Mouse (Mus musculus): Measurements from ENCODE around the gene Usp7. TPM values are rescaled to one million over a fixed set of nuclear protein-coding genes. Genes with fewer than 3 reads are reported as not detected.

Gene Usp7
- total RNA-seq, 2 experiments from 2014 or later = 109 to 126 TPM

GRCm38 (mm10) chr16:8725807-8726206 lies 66.3 kb downstream of the Usp7 start:
- DNase-seq (ENCODE audit: low spot score in 2 of 2) = no peak

GRCm38 (mm10) chr16:8724031-8724430 lies 68.1 kb downstream of the Usp7 start:
- no peak for DNase-seq (ENCODE audit: low spot score in 2 of 2)

GRCm38 (mm10) chr16:8720447-8720846 lies 71.7 kb downstream of the Usp7 start:
- no peak for DNase-seq (ENCODE audit: low spot score in 2 of 2)

GRCm38 (mm10) chr16:8717744-8718143 lies 74.4 kb downstream of the Usp7 start:
- no peak for DNase-seq (ENCODE audit: low spot score in 2 of 2)

GRCm38 (mm10) chr16:8716300-8716699 lies 75.8 kb downstream of the Usp7 start:
- no peak for DNase-seq (ENCODE audit: low spot score in 2 of 2)

GRCm38 (mm10) chr16:8715513-8716080 lies 76.5 kb downstream of the Usp7 start:
- DNase-seq (ENCODE audit: low spot score in 2 of 2) = no peak

GRCm38 (mm10) chr16:8714851-8715250 lies 77.3 kb downstream of the Usp7 start:
- no peak for DNase-seq (ENCODE audit: low spot score in 2 of 2)

- no peak for DNase-seq (ENCODE audit: low spot score in 2 of 2)
These were observed 80.1 kb downstream of the Usp7 start for GRCm38 (mm10) chr16:8711998-8712397.

- DNase-seq (ENCODE audit: low spot score in 2 of 2) = no peak
These were observed 91.5 kb downstream of the Usp7 start for GRCm38 (mm10) chr16:8700586-8700985.

GRCm38 (mm10) chr16:8699556-8699955 lies 92.6 kb downstream of the Usp7 start:
- no peak for DNase-seq (ENCODE audit: low spot score in 2 of 2)

GRCm38 (mm10) chr16:8691206-8691605 lies 100.9 kb downstream of the Usp7 start:
- no peak for DNase-seq (ENCODE audit: low spot score in 2 of 2)

- no peak for DNase-seq (ENCODE audit: low spot score in 2 of 2)
These were observed 102.0 kb downstream of the Usp7 start for GRCm38 (mm10) chr16:8689979-8690656.

- no peak for DNase-seq (ENCODE audit: low spot score in 2 of 2)
These were observed 104.5 kb downstream of the Usp7 start for GRCm38 (mm10) chr16:8687559-8688112.

GRCm38 (mm10) chr16:8686871-8687535 lies 105.1 kb downstream of the Usp7 start:
- no peak for DNase-seq (ENCODE audit: low spot score in 2 of 2)

- peak; percentile 72 to 73 for DNase-seq (ENCODE audit: low spot score in 2 of 2)
These were observed 105.8 kb downstream of the Usp7 start for GRCm38 (mm10) chr16:8686121-8686870.

GRCm38 (mm10) chr16:8685087-8685486 lies 107.0 kb downstream of the Usp7 start:
- DNase-seq (ENCODE audit: low spot score in 2 of 2) = no peak

GRCm38 (mm10) chr16:8680470-8680869 lies 111.6 kb downstream of the Usp7 start, which contains the start of gene Gm5767:
TSS of gene Gm5767 (plus strand) at chr16:8680770.
- DNase-seq (ENCODE audit: low spot score in 2 of 2) = no peak

- DNase-seq (ENCODE audit: low spot score in 2 of 2) = no peak
These were observed 112.3 kb downstream of the Usp7 start for GRCm38 (mm10) chr16:8679780-8680179.

- no peak for DNase-seq (ENCODE audit: low spot score in 2 of 2)
These were observed 113.4 kb downstream of the Usp7 start for GRCm38 (mm10) chr16:8678676-8679075.

GRCm38 (mm10) chr16:8678035-8678434 lies 114.1 kb downstream of the Usp7 start:
- no peak for DNase-seq (ENCODE audit: low spot score in 2 of 2)

GRCm38 (mm10) chr16:8676800-8677199 lies 115.3 kb downstream of the Usp7 start:
- peak; percentile 45 to 58 for DNase-seq (ENCODE audit: low spot score in 2 of 2)
